Mouse (Mus musculus) liver, adult 2 months (tissue): Measurements from ENCODE around the gene Tmem102. TPM values are rescaled to one million over a fixed set of nuclear protein-coding genes. Genes with fewer than 3 reads are reported as not detected.

Source experiments
- DNase-seq: peaks from one replicate; pipeline ENCODE4 v3.0.0-alpha.2; 2011; ENCODE audit warnings: low read depth, low spot score; ENCODE audit errors: extremely low read depth
- H3K27ac ChIP-seq: fragments of 200-500 bp; replicated peaks from 2 replicates; pipeline ENCODE4 v1.5.1; 2012; ENCODE audit warnings: low read depth, mild to moderate bottlenecking, control low read depth, inconsistent platforms, low read length; ENCODE audit not compliant: insufficient read depth
- H3K27me3 ChIP-seq: fragments of 200-500 bp; 2 replicates; pipeline ENCODE4 v1.6.1; 2012; ENCODE audit warnings: mild to moderate bottlenecking, moderate library complexity, low read length, inconsistent platforms; ENCODE audit not compliant: control insufficient read depth, insufficient read depth
- H3K36me3 ChIP-seq: fragments of 200-500 bp; 2 replicates; pipeline ENCODE4 v1.6.1; 2012; ENCODE audit warnings: low read length, inconsistent platforms; ENCODE audit not compliant: control insufficient read depth, insufficient read depth
- H3K4me1 ChIP-seq: fragments of 200-500 bp; 2 replicates; pipeline ENCODE4 v1.6.1; 2011; ENCODE audit warnings: low read length; ENCODE audit not compliant: control insufficient read depth, insufficient read depth
- H3K4me3 ChIP-seq: fragments of 200-500 bp; 2 replicates; pipeline ENCODE4 v1.5.1; 2011; ENCODE audit warnings: low read depth, mild to moderate bottlenecking, control low read depth, low read length, moderate library complexity; ENCODE audit not compliant: insufficient read depth
- H3K79me2 ChIP-seq: fragments of 200-500 bp; 2 replicates; pipeline ENCODE4 v1.6.1; 2012; ENCODE audit warnings: inconsistent platforms, mild to moderate bottlenecking, low read length, moderate library complexity; ENCODE audit not compliant: control insufficient read depth, insufficient read depth
- H3K9ac ChIP-seq: fragments of 200-500 bp; 2 replicates; pipeline ENCODE4 v1.6.1; 2012; ENCODE audit warnings: low read depth, mild to moderate bottlenecking, control low read depth, inconsistent platforms, low read length
- CTCF ChIP-seq: fragments of 200-500 bp; IDR thresholded peaks from 2 replicates; pipeline ENCODE4 v1.5.1; 2011; ENCODE audit warnings: low read depth, low read length, control low read depth
- POLR2A ChIP-seq: fragments of 200-500 bp; IDR thresholded peaks from 2 replicates; pipeline ENCODE4 v1.6.1; 2011; ENCODE audit warnings: low read length, control low read depth; ENCODE audit not compliant: insufficient read depth; ENCODE audit errors: extremely low read depth
- whole genome bisulfite sequencing: fragments of 180-500 bp; shearing (Covaris S2); methylation state at CpG from one replicate; pipeline ENCODE4 v1.1.7; 2018; 5-methylcytosine and 5-hydroxymethylcytosine counted together
- polyA plus RNA-seq: library from polyadenylated mRNA; depleted of rRNA; stranded (reverse); fragments of >200 nt; gene quantifications from 2 replicates; pipeline ENCODE4 v1.2.3, GENCODE M21; 2012
- total RNA-seq: library from RNA; depleted of rRNA; stranded (reverse); fragments of >200 nt; gene quantifications from 2 replicates; pipeline ENCODE4 v1.2.3, GENCODE M21; 2014

Gene Tmem102
- total and polyA plus RNA-seq, 2 experiments = 2.4 to 13.5 TPM

DNA sequence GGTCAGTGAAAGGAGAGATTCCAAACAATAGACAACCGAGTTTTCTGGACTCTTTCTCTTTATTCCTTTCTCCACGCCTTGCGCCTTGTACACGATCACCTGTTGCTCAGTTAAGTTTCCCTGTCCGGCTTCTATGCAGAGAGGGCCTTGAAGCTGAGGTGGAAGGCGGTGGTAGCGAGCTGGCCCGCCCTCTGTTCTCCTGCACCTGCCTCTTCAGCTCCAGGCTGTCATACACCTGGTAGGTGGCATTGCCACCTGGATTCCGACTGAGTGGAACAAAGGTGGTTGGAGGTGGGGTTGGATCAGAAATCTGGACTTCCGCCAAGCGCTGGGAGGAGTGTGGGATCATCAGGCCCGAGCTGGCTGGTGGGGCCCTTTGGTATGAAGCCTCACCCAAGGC lies 11.1 kb upstream of the Tmem102 start:
- no peaks in the 10 kb centered on the region for H3K27me3 ChIP-seq
- no peak for DNase-seq
- H3K4me3 ChIP-seq = no peak overlapping the region
- no peak for TF ChIP-seq CTCF
- no peaks in the 10 kb centered on the region for H3K79me2 ChIP-seq
- H3K9ac ChIP-seq = no peak overlapping the region
- H3K4me1 ChIP-seq = no peaks in the 10 kb centered on the region
- H3K27ac ChIP-seq = no peak overlapping the region
- no peaks in the 10 kb centered on the region for H3K36me3 ChIP-seq
- 95% methylated on average over 12 of the region's 12 CpGs for WGBS

DNA sequence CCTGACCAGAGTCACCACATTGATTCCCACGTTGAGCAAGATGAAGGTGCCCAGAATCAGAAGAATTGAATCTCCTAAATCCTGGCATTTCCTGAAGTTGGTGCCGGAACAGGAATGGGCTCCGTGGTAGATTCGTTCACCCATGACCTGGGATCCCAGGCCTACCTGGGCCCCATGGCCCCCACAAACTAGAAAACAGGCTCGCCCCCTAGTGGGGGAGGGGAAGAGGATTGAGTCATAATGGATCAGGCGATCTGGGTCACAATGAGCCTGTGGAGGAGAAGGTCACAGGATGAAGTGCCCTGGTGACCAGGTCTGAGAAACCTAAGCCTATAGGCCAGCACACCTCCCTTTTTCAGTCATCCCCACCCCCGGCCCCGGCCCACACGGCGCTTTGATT lies 9.7 kb upstream of the Tmem102 start, which contains the start of gene Gm39566:
TSS of gene Gm39566 (minus strand) at position 144 of the 400 bp plus-strand sequence.
- H3K36me3 ChIP-seq = no peaks in the 10 kb centered on the region
- no peak for DNase-seq
- TF ChIP-seq POLR2A (no peak), CTCF (no peak)
- H3K27ac ChIP-seq = no peak within 1 kb of the TSS
- no peak within 1 kb of the TSS for H3K4me3 ChIP-seq
- H3K4me1 ChIP-seq = no peaks in the 10 kb centered on the region
- no peaks in the 10 kb centered on the region for H3K79me2 ChIP-seq
- H3K9ac ChIP-seq = no peak within 1 kb of the TSS
- H3K27me3 ChIP-seq = no peaks in the 10 kb centered on the region
- 58% methylated on average over 10 of the region's 10 CpGs for WGBS

DNA sequence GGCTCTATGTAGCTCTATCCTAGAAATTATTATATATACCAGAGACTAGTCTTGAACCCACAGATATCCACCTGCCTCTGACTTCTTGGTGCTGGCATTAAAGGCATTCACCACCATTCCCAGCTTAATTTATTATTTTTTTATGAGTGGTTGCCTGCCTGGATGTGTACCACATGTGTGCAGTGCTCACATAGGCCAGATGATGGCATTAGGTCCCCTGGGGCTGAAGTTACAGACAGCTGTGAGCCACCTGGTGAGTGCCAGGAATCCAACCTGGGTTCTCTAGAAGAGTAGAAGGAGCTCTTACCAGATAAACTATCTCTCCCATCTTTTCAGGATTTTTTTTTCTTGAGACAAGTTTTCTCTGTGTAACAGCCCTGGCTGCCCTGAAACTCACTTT lies 4.9 kb upstream of the Tmem102 start:
- H3K4me3 ChIP-seq = no peak overlapping the region
- TF ChIP-seq POLR2A (no peak), CTCF (no peak)
- no peaks in the 10 kb centered on the region for H3K79me2 ChIP-seq
- no peaks in the 10 kb centered on the region for H3K27me3 ChIP-seq
- no peaks in the 10 kb centered on the region for H3K4me1 ChIP-seq
- no peak overlapping the region for H3K9ac ChIP-seq
- DNase-seq = no peak
- H3K27ac ChIP-seq = no peak overlapping the region
- H3K36me3 ChIP-seq = no peaks in the 10 kb centered on the region

DNA sequence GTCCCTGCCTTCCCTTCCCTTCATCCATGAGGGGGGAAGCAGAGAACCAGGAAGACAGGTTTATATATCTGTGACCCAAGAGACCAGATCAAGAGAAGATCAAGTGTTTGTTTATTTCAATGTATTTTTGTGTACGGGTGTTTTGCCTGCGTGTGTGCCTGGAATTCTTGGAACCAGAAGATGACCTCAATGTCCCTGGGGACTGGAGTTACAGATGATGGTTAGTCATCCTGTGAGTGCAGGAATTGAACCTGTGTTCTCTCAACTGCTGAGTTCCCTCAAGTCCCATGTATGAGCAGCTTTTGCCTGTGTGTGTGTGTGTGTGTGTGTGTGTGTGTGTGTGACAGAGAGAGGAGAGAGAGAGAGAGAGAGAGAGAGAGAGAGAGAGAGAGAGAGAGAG lies 2.2 kb upstream of the Tmem102 start:
- no peaks in the 10 kb centered on the region for H3K36me3 ChIP-seq
- no peak for DNase-seq
- TF ChIP-seq CTCF = no peak
- no peak for TF ChIP-seq POLR2A
- H3K79me2 ChIP-seq = no peaks in the 10 kb centered on the region
- 87% methylated on average over 2 of the region's 2 CpGs for WGBS
- H3K9ac ChIP-seq = no peak overlapping the region
- H3K4me1 ChIP-seq = peaks cover 4% of the 10 kb centered on the region
- H3K4me3 ChIP-seq = no peak overlapping the region
- no peak overlapping the region for H3K27ac ChIP-seq
- H3K27me3 ChIP-seq = 0 out of 2 replicates have a peak, but pooled peaks cover under 1% of the 10 kb centered on the region

DNA sequence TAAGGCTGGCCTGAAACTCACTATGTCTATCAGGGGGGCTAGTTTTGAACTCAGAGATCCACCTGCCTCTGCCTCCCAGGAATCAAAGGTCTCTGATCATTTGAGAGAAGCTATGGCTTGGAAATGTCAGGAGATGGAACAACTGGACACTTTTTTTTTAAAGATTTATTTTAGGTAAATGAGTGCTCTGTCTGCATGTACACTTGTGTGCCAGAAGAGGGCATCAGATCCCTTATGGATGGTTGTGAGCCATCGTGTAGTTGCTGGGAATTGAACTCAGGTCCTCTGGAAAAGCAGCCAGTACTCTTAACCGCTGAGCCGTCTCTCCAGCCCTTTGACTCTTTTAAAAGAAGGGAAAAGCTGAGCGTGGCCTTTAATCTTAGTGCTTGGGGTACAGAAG lies 954 bp upstream of the Tmem102 start:
- H3K79me2 ChIP-seq = no peaks in the 10 kb centered on the region
- H3K27ac ChIP-seq = no peak overlapping the region
- TF ChIP-seq CTCF (no peak), POLR2A (no peak)
- DNase-seq = no peak
- peaks cover 4% of the 10 kb centered on the region for H3K4me1 ChIP-seq
- H3K4me3 ChIP-seq = no peak overlapping the region
- WGBS = 95% methylated on average over 4 of the region's 4 CpGs
- H3K36me3 ChIP-seq = no peaks in the 10 kb centered on the region
- peaks cover 7% of the 10 kb centered on the region for H3K27me3 ChIP-seq
- H3K9ac ChIP-seq = no peak overlapping the region

DNA sequence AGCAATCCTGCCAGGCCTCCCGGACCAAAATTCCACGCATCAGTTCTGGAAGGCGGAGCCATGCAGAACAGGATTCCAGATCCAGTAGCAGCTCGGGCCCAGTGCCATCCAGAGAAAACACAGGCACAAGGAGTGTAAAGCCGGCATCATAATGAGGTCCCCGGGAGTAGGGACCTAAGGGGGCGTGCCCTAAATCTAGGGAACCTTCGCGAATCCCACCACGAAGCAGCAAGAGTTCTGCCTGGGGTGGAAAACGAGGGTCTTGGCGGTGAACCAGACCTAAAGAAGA lies 828 bp downstream of the Tmem102 start:
- Histone ChIP-seq H3K27me3 (peaks cover 9% of the 10 kb centered on the region), H3K4me3 (peak overlapping the region; percentile 56), H3K36me3 (no peaks in the 10 kb centered on the region), H3K27ac (peak overlapping the region; percentile 59), H3K79me2 (no peaks in the 10 kb centered on the region), H3K9ac (peak overlapping the region; percentile 39; the same call in 1 of the 2 replicates), H3K4me1 (peaks cover 4% of the 10 kb centered on the region)
- no peak for TF ChIP-seq CTCF
- TF ChIP-seq POLR2A = no peak
- DNase-seq = peak; percentile 66
- 23% methylated on average over 12 of the region's 12 CpGs for WGBS
